Mouse (Mus musculus) liver, postnatal 0 days (tissue): ENCODE data around the gene Dmtf1.

Source experiments
- CTCF ChIP-seq: sonication (generic); IDR thresholded peaks from 2 replicates; pipeline ENCODE4 v1.5.1; 2016; ENCODE audit warnings: antibody characterized with exemption, low read depth
- EP300 ChIP-seq: IDR thresholded peaks from 2 replicates; pipeline ENCODE4 v1.6.1; 2016; ENCODE audit warnings: antibody characterized with exemption, low read depth, mild to moderate bottlenecking

GRCm38 (mm10) chr5:9086924-9087719 is 74.5 kb downstream of the Dmtf1 start:
- TF ChIP-seq CTCF (no peak), EP300 (0 out of 2 replicates have a peak, but pooled peaks have one; percentile 28)
